Mouse (Mus musculus): ENCODE measurements at regions not wholly inside any gene's neighbourhood (a gene's known extent, or its start where the extent isn't known, plus 50 kb on each side); places are given as distances from the start of the nearest gene placed in this dataset.

GRCm38 (mm10) chr12:92292460-92293340 is 443.7 kb upstream of the Sel1l start:
- no peak for DNase-seq (ENCODE audit: low spot score)

GRCm38 (mm10) chr12:92291490-92291889 is 442.5 kb upstream of the Sel1l start:
- no peak for DNase-seq (ENCODE audit: low spot score)

- DNase-seq (ENCODE audit: low spot score), result no peak
Observed at GRCm38 (mm10) chr12:92285511-92285910, 436.6 kb upstream of the Sel1l start.

GRCm38 (mm10) chr12:92280470-92280869 is 431.5 kb upstream of the Sel1l start:
- no peak for DNase-seq (ENCODE audit: low spot score)

- no peak for DNase-seq (ENCODE audit: low spot score)
Observed at GRCm38 (mm10) chr12:92251962-92252361, 403.0 kb upstream of the Sel1l start.

- no peak for DNase-seq (ENCODE audit: low spot score)
Observed at GRCm38 (mm10) chr12:92246790-92247451, 398.0 kb upstream of the Sel1l start.

- no peak for DNase-seq (ENCODE audit: low spot score)
Observed at GRCm38 (mm10) chr12:92239956-92240699, 391.2 kb upstream of the Sel1l start.

- no peak for DNase-seq (ENCODE audit: low spot score)
Observed at GRCm38 (mm10) chr12:92233650-92234408, 384.9 kb upstream of the Sel1l start.

GRCm38 (mm10) chr12:92228585-92228984 is 379.6 kb upstream of the Sel1l start:
- no peak for DNase-seq (ENCODE audit: low spot score)

GRCm38 (mm10) chr12:92203351-92203750 is 354.4 kb upstream of the Sel1l start:
- no peak for DNase-seq (ENCODE audit: low spot score)

GRCm38 (mm10) chr12:92200602-92201001 is 351.6 kb upstream of the Sel1l start:
- no peak for DNase-seq (ENCODE audit: low spot score)

GRCm38 (mm10) chr12:92198738-92199477 is 350.0 kb upstream of the Sel1l start:
- DNase-seq (ENCODE audit: low spot score), result no peak

GRCm38 (mm10) chr12:92193934-92194685 is 345.2 kb upstream of the Sel1l start:
- no peak for DNase-seq (ENCODE audit: low spot score)

- DNase-seq (ENCODE audit: low spot score), result no peak
Observed at GRCm38 (mm10) chr12:92193199-92193933, 344.4 kb upstream of the Sel1l start.

- DNase-seq (ENCODE audit: low spot score), result no peak
Observed at GRCm38 (mm10) chr12:92189022-92189421, 340.1 kb upstream of the Sel1l start.

- DNase-seq (ENCODE audit: low spot score), result no peak
Observed at GRCm38 (mm10) chr12:92187133-92187482, 338.2 kb upstream of the Sel1l start.

GRCm38 (mm10) chr12:92186448-92187132 is 337.6 kb upstream of the Sel1l start:
- DNase-seq (ENCODE audit: low spot score), result no peak

GRCm38 (mm10) chr12:92179292-92179691 is 330.3 kb upstream of the Sel1l start:
- DNase-seq (ENCODE audit: low spot score), result no peak

- DNase-seq (ENCODE audit: low spot score), result no peak
Observed at GRCm38 (mm10) chr12:92156726-92157125, 307.8 kb upstream of the Sel1l start.
